8 mouse cellular contexts compared by ENCODE assay signal in genomic region chr5:115506454-115507201, GRCm38 (mm10). TPM values are rescaled to one million over a fixed set of nuclear protein-coding genes. Genes with fewer than 3 reads are reported as not detected.
A peak's percentile ranks its signal among the peaks of the same experiment; 100 is the strongest.
DNase-seq lines count a peak whose midpoint lies in the region; ATAC-seq lines count a peak whose summit lies in the region.

Gene Pxn (plus strand): TSS chr5:115506676.

- H3K27ac ChIP-seq in forebrain, embryonic 11.5 days (ENCODE audit: low read depth, low read length) = no peak within 1 kb of the TSS
- H3K27ac ChIP-seq in heart, embryonic 15.5 days = peak within 1 kb of the TSS; percentile 76
- peak within 1 kb of the TSS; percentile 52 for H3K27ac ChIP-seq in liver, embryonic 12.5 days

- peak within 1 kb of the TSS; percentile 81 for H3K9ac ChIP-seq in forebrain, embryonic 11.5 days (ENCODE audit: low read length)
- peak within 1 kb of the TSS; percentile 95 for H3K9ac ChIP-seq in heart, embryonic 15.5 days
- peak within 1 kb of the TSS; percentile 82 for H3K9ac ChIP-seq in liver, embryonic 12.5 days

- H3K27me3 ChIP-seq in forebrain, embryonic 11.5 days (ENCODE audit: control insufficient read depth, insufficient read depth, low read length) = no peaks in the 10 kb centered on the region
- H3K27me3 ChIP-seq in heart, embryonic 15.5 days = no peaks in the 10 kb centered on the region
- peaks cover 5% of the 10 kb centered on the region; the same call in 1 of the 2 replicates for H3K27me3 ChIP-seq in liver, embryonic 12.5 days (replicated peaks)
- no peaks in the 10 kb centered on the region for H3K27me3 ChIP-seq in splenic B cell, adult 2 months (ENCODE audit: control insufficient read depth, insufficient read depth, low read length, poor library complexity, severe bottlenecking)

- WGBS in forebrain, embryonic 11.5 days = under 1% methylated on average over 68 of the region's 74 CpGs
- WGBS in heart, embryonic 15.5 days = under 1% methylated on average over 56 of the region's 74 CpGs
- under 1% methylated on average over 72 of the region's 74 CpGs for WGBS in liver, embryonic 12.5 days (ENCODE audit: insufficient replicate concordance)

- peak within 1 kb of the TSS; percentile 89 for H3K4me2 ChIP-seq in forebrain, embryonic 11.5 days (ENCODE audit: low read depth, low read length, severe bottlenecking)
- H3K4me2 ChIP-seq in heart, embryonic 15.5 days = peak within 1 kb of the TSS; percentile 74
- H3K4me2 ChIP-seq in liver, embryonic 12.5 days = peak within 1 kb of the TSS; percentile 96

- no peaks in the 10 kb centered on the region for H3K9me3 ChIP-seq in forebrain, embryonic 11.5 days (ENCODE audit: control insufficient read depth, low read length)
- H3K9me3 ChIP-seq in heart, embryonic 15.5 days (replicated peaks) = no peaks in the 10 kb centered on the region
- H3K9me3 ChIP-seq in liver, embryonic 12.5 days (replicated peaks) = no peaks in the 10 kb centered on the region

- DNase-seq in c-Kit-positive CD71-negative TER-119-negative erythroid progenitor cells, embryonic 14.5 days (ENCODE audit: low read depth) = peak; percentile 82
- DNase-seq in forebrain, embryonic 11.5 days (ENCODE audit: low spot score) = peak; percentile 98
- DNase-seq in kidney, postnatal 14 days = peak; percentile 95
- peak; percentile 96 for DNase-seq in naive thymus-derived CD4-positive, alpha-beta T cell, adult 2 months (ENCODE audit: low read depth)
- peak; percentile 96 for DNase-seq in splenic B cell, adult 2 months (ENCODE audit: low read depth, low spot score)

- H3K4me3 ChIP-seq in forebrain, embryonic 11.5 days (ENCODE audit: low read depth, low read length) = peak within 1 kb of the TSS; percentile 84
- H3K4me3 ChIP-seq in heart, embryonic 15.5 days = peak within 1 kb of the TSS; percentile 92
- peak within 1 kb of the TSS; percentile 72 for H3K4me3 ChIP-seq in liver, embryonic 12.5 days

- peak; percentile 90 for ATAC-seq in CD4-positive, CD25-positive, alpha-beta regulatory T cell, adult 4 months
- ATAC-seq in forebrain, embryonic 11.5 days (replicated peaks; ENCODE audit: low FRiP score) = peak; percentile 87
- ATAC-seq in heart, embryonic 15.5 days (replicated peaks; ENCODE audit: insufficient number of reproducible peaks, insufficient read depth, low FRiP score, low read depth) = peak; percentile 85
- ATAC-seq in liver, embryonic 12.5 days = peak; percentile 83

- no peaks in the 10 kb centered on the region for H3K36me3 ChIP-seq in forebrain, embryonic 11.5 days (ENCODE audit: control insufficient read depth, insufficient read depth, low read length)
- no peaks in the 10 kb centered on the region for H3K36me3 ChIP-seq in heart, embryonic 15.5 days
- no peaks in the 10 kb centered on the region for H3K36me3 ChIP-seq in liver, embryonic 12.5 days
- no peaks in the 10 kb centered on the region for H3K36me3 ChIP-seq in splenic B cell, adult 2 months (ENCODE audit: control insufficient read depth, insufficient read depth, low read length, poor library complexity, severe bottlenecking)

- peaks cover 24% of the 10 kb centered on the region for H3K4me1 ChIP-seq in forebrain, embryonic 11.5 days (replicated peaks; ENCODE audit: control insufficient read depth, insufficient read depth, low read length)
- H3K4me1 ChIP-seq in heart, embryonic 15.5 days (replicated peaks) = peaks cover 33% of the 10 kb centered on the region
- peaks cover 51% of the 10 kb centered on the region for H3K4me1 ChIP-seq in liver, embryonic 12.5 days

RNA-seq across cellular contexts. Expression of gene Pxn, which starts in this region (rescaled TPM):
- polyA plus RNA-seq in CD4-positive, CD25-positive, alpha-beta regulatory T cell, adult 4 months (2017; shearing (Covaris generic)) = 10 to 100 TPM; 14.5 to 23.4 TPM
- polyA plus RNA-seq in forebrain, embryonic 11.5 days (2014; fragmentation: Nextera tagmentation; extraction: Ambion mirVana) = 11.9 and 12.3 TPM in 2 replicates
- 33.5 and 46.2 TPM in 2 replicates for polyA plus RNA-seq in heart, embryonic 15.5 days (2015; fragmentation: Nextera tagmentation; extraction: Ambion mirVana)
- polyA plus RNA-seq in liver, embryonic 12.5 days (2016; fragmentation: Nextera tagmentation; extraction: Ambion mirVana) = 17.4 and 20.1 TPM in 2 replicates
